Mouse (Mus musculus) myocyte (in vitro differentiated cells): ENCODE measurements around the gene Them7.

Experiments
- E2F4 ChIP-seq: IDR thresholded peaks from one replicate; pipeline ENCODE4 v1.6.1; 2011; ENCODE audit warnings: mild to moderate bottlenecking, control low read depth, moderate library complexity; ENCODE audit not compliant: insufficient read depth
- MAX ChIP-seq: IDR thresholded peaks from one replicate; pipeline ENCODE4 v1.6.1; 2011; ENCODE audit warnings: low read depth, mild to moderate bottlenecking, control low read depth
- MYOG ChIP-seq, 3 experiments: IDR thresholded peaks; one replicate each; pipeline ENCODE4 v1.6.1; 2011; ENCODE audit warnings: control low read depth in 2 of 3, low read depth in 2 of 3, mild to moderate bottlenecking in 2 of 3; ENCODE audit not compliant: insufficient read length in 2 of 3, control insufficient read depth in 1 of 3, insufficient read depth in 1 of 3
- POLR2A ChIP-seq: IDR thresholded peaks from one replicate; pipeline ENCODE4 v1.6.1; 2011; ENCODE audit warnings: low read depth, mild to moderate bottlenecking, control low read depth, moderate library complexity; ENCODE audit not compliant: insufficient read length
- POLR2AphosphoS2 ChIP-seq: IDR thresholded peaks from one replicate; pipeline ENCODE4 v1.6.1; 2011; ENCODE audit warnings: low read depth, control low read depth; ENCODE audit not compliant: insufficient read length
- REST ChIP-seq: IDR thresholded peaks from one replicate; pipeline ENCODE4 v1.6.1; 2011; ENCODE audit warnings: mild to moderate bottlenecking, control low read depth, moderate library complexity; ENCODE audit not compliant: insufficient read depth, insufficient read length
- TCF3 ChIP-seq: IDR thresholded peaks from one replicate; pipeline ENCODE4 v1.6.1; 2011; ENCODE audit warnings: low read depth, control low read depth; ENCODE audit not compliant: insufficient read length
- USF1 ChIP-seq: IDR thresholded peaks from one replicate; pipeline ENCODE4 v1.6.1; 2011; ENCODE audit warnings: low read depth, mild to moderate bottlenecking, control low read depth, moderate library complexity

DNA sequence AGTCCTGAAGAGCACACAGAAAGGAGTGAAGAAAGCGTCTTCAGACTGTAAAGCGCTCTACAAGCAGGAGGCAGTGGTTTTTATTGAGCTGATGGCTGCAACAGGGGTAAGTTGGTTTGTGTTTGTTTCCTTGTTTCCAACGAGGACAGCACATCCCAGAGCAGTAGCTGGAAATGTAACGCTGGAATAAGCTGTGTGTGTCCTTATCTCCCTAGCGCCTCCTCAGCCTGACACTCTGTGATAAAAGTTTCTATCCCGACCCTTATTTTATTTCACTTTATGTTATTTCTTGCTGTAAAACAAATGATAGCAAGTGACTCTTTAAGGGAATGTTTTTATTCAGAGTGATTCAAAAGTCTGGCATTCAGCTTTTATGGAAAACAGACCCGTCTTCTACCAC is 11.3 kb upstream of the Them7 start:
- TF ChIP-seq E2F4 (no peak), POLR2A (no peak), MAX (no peak), USF1 (no peak), POLR2AphosphoS2 (no peak), MYOG (IDR thresholded peaks at IDR 0.05; ENCODE audit: control insufficient read depth in 1 of 3, insufficient read depth in 1 of 3, insufficient read length in 2 of 3, low read depth in 2 of 3) (no peak), TCF3 (no peak), REST (no peak)
